Mouse (Mus musculus): ENCODE data around the gene Hnrnpdl. TPM values are rescaled to one million over a fixed set of nuclear protein-coding genes. Genes with fewer than 3 reads are reported as not detected.

Hnrnpdl gene
- polyA plus RNA-seq, 2 experiments: 49.2 to 115 TPM

DNA sequence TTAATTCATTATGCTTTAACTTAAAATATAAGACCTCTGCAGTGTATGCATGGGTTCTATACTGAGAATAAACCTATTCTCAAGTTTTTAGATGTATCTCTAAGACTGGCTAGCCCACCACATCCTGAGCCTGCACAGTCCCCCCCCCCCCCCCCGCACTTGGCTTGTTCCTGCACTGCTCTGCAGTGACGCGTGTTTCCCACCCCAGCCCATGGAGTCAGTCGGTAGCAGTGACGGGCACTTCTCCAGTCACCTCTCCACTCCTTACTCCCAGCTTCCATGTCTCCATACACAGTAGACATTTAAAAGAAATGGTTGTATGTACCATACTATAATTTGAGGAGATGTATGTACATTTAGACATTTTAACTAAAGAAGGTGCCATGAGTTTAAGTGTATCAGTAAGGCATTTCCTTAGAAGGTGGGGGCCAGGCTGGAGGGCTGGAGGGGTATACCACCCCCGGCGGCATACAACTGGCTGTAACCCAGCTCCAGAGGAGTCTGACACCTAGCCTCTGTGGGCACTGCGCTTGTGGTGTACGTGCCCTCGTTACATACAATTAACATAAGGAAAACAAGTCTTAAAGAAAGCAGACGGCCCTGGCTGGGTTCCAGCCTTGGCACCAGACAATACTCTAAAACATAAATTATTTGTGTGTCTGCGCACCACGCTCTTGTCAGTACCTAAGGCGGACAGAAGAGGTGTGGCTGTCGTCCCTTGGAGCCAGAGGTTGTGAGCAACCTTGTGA lies 18.2 kb upstream of the Hnrnpdl start:
- H3K4me2 ChIP-seq (ENCODE audit: low read depth): no peak overlapping the region
- no peak for DNase-seq (ENCODE audit: low read depth in 3 of 3, low spot score in 3 of 3)
- no peak overlapping the region for H3K4me3 ChIP-seq (ENCODE audit: insufficient read depth in 1 of 2, low read depth in 2 of 2, low read length in 2 of 2)
- H3K4me1 ChIP-seq (replicated peaks; ENCODE audit: control insufficient read depth in 2 of 2, insufficient read depth in 2 of 2, low read length in 1 of 2): peaks cover 11 to 16% of the 10 kb centered on the region in 2 experiments
- no peak overlapping the region for H3K27ac ChIP-seq
- no peak for ATAC-seq (ENCODE audit: insufficient read depth)
- H3K36me3 ChIP-seq (replicated peaks; ENCODE audit: control insufficient read depth, insufficient read depth, low read depth): peaks cover 9% of the 10 kb centered on the region
- 79% methylated on average over 14 of the region's 15 CpGs for WGBS (ENCODE audit: insufficient replicate concordance)
- no peaks in the 10 kb centered on the region for H3K9me3 ChIP-seq (ENCODE audit: control insufficient read depth, low read length)
- no peaks in the 10 kb centered on the region for H3K27me3 ChIP-seq (ENCODE audit: control insufficient read depth, insufficient read depth, low read length)
- no peak overlapping the region for H3K9ac ChIP-seq (replicated peaks)
- TF ChIP-seq EP300 (IDR thresholded peaks at IDR 0.05; ENCODE audit: low read depth) (no peak), CTCF (IDR thresholded peaks at IDR 0.05; ENCODE audit: low read depth) (no peak)

DNA sequence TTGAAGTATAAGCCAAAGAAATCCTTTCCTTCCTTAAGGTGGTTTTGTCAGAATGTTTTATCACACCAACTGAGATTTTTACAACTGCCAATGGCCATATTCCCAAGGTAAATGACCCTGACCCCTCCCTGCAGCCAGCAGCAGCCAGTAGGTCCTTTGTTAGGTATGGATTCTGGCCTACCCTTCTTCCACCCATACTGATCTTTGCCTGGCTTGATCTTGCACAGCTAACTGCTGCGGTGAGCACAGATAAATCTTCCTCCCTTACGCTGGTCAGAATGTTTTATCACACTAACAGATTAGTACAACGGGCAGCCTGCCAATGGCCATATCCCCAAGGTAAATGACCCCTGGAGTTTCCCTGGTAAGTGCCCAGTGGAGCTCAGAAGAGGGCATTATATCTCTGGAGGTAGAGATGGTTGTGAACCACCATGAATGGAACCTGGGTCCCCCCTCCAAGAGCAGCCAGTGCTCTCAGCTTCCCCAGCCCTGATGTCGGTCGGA lies 16.5 kb upstream of the Hnrnpdl start:
- DNase-seq (ENCODE audit: low read depth in 3 of 3, low spot score in 3 of 3): no peak
- no peak overlapping the region for H3K9ac ChIP-seq (replicated peaks)
- WGBS (ENCODE audit: insufficient replicate concordance): 49% methylated on average over 5 of the region's 5 CpGs
- H3K9me3 ChIP-seq (ENCODE audit: control insufficient read depth, low read length): no peaks in the 10 kb centered on the region
- ATAC-seq (ENCODE audit: insufficient read depth): no peak
- no peak overlapping the region for H3K4me2 ChIP-seq (ENCODE audit: low read depth)
- no peak overlapping the region for H3K27ac ChIP-seq
- no peak for TF ChIP-seq CTCF (IDR thresholded peaks at IDR 0.05; ENCODE audit: low read depth)
- TF ChIP-seq EP300 (IDR thresholded peaks at IDR 0.05; ENCODE audit: low read depth): no peak
- no peak overlapping the region for H3K4me3 ChIP-seq (ENCODE audit: insufficient read depth in 1 of 2, low read depth in 2 of 2, low read length in 2 of 2)
- no peaks in the 10 kb centered on the region for H3K27me3 ChIP-seq (ENCODE audit: control insufficient read depth, insufficient read depth, low read length)
- peaks cover 11 to 16% of the 10 kb centered on the region in 2 experiments for H3K4me1 ChIP-seq (replicated peaks; ENCODE audit: control insufficient read depth in 2 of 2, insufficient read depth in 2 of 2, low read length in 1 of 2)
- H3K36me3 ChIP-seq (replicated peaks; ENCODE audit: control insufficient read depth, insufficient read depth, low read depth): peaks cover 3% of the 10 kb centered on the region

DNA sequence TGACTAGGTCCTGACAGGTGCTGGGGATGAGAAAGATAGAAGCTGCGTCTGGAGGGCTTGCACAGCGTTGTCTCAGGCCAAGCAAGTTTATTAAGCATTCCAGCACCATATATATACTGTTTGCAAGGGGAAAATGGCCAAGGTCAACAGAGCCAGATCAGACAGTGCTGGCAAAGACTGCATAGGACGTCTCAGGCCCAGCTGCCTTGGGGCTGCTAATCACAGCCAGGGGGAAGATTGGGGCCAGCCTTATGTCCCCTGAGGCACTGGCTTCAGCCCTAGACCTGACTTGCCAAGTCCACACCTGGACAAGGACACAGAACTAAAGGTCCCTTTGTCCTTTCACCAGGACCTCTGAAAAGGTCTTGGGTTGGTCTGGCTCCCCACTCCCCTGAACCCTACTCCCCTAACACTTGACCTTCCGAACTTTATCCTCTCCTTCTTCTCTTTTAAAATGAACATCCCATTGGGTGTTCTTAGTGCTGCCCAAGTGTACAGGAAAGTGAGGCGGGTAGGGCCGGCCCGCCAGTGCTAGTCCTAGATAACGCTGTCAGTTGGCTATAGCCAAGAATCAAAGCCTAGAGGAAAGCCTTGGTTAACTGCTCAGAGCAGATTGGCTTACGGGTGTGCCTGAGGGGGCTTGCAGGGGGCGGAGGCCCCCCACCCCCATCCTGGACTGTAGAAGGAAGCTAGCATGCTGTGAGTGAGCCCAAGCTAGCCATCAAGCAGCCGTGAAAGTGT lies 15.5 kb upstream of the Hnrnpdl start:
- H3K4me1 ChIP-seq (replicated peaks; ENCODE audit: control insufficient read depth in 2 of 2, insufficient read depth in 2 of 2, low read length in 1 of 2): peaks cover 11 to 17% of the 10 kb centered on the region in 2 experiments
- 16% methylated on average over 11 of the region's 11 CpGs for WGBS (ENCODE audit: insufficient replicate concordance)
- no peaks in the 10 kb centered on the region for H3K27me3 ChIP-seq (ENCODE audit: control insufficient read depth, insufficient read depth, low read length)
- H3K4me3 ChIP-seq (ENCODE audit: insufficient read depth in 1 of 2, low read depth in 2 of 2, low read length in 2 of 2): no peak overlapping the region
- DNase-seq (ENCODE audit: low read depth in 3 of 3, low spot score in 3 of 3): no peak
- no peak overlapping the region for H3K9ac ChIP-seq (replicated peaks)
- ATAC-seq (ENCODE audit: insufficient read depth): peak; percentile 72
- H3K4me2 ChIP-seq (ENCODE audit: low read depth): peak overlapping the region; percentile 1; the same call in 1 of the 2 replicates
- no peaks in the 10 kb centered on the region for H3K9me3 ChIP-seq (ENCODE audit: control insufficient read depth, low read length)
- H3K27ac ChIP-seq: no peak overlapping the region
- peaks cover 2% of the 10 kb centered on the region; the same call in 1 of the 2 replicates for H3K36me3 ChIP-seq (replicated peaks; ENCODE audit: control insufficient read depth, insufficient read depth, low read depth)
- TF ChIP-seq CTCF (IDR thresholded peaks at IDR 0.05; ENCODE audit: low read depth) (no peak), EP300 (IDR thresholded peaks at IDR 0.05; ENCODE audit: low read depth) (peak; percentile 78)

DNA sequence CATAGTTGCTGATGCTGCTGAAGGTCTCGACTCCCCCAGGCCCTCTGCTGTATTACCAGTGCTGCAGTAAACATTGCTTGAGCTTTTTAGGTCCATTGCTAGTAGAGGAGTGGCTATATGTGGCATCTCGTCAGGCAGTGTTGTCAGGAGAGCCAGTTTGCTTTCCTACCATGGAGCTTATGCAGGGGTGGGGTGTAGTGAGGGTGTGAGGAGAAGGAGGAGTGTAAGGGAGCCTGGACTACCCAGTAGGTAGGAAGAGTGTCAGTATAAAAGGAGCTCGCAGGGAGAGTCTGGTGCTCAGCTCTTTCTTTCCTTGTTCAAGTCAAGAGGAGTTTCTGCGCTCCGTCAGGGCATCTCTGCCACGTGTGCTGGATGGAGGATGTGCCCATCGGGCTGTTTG lies 13.3 kb upstream of the Hnrnpdl start:
- DNase-seq (ENCODE audit: low read depth in 3 of 3, low spot score in 3 of 3) (no peak), ATAC-seq (ENCODE audit: insufficient read depth) (no peak)
- Histone ChIP-seq H3K4me3 (ENCODE audit: insufficient read depth in 1 of 2, low read depth in 2 of 2, low read length in 2 of 2) (no peak overlapping the region), H3K9me3 (ENCODE audit: control insufficient read depth, low read length) (no peaks in the 10 kb centered on the region), H3K4me2 (ENCODE audit: low read depth) (no peak overlapping the region), H3K27ac (no peak overlapping the region), H3K4me1 (replicated peaks; ENCODE audit: control insufficient read depth in 2 of 2, insufficient read depth in 2 of 2, low read length in 1 of 2) (peaks cover 11 to 20% of the 10 kb centered on the region in 2 experiments), H3K9ac (replicated peaks) (no peak overlapping the region), H3K36me3 (replicated peaks; ENCODE audit: control insufficient read depth, insufficient read depth, low read depth) (no peaks in the 10 kb centered on the region), H3K27me3 (ENCODE audit: control insufficient read depth, insufficient read depth, low read length) (no peaks in the 10 kb centered on the region)
- WGBS (ENCODE audit: insufficient replicate concordance): 81% methylated on average over 7 of the region's 7 CpGs
- no peak for TF ChIP-seq EP300 (IDR thresholded peaks at IDR 0.05; ENCODE audit: low read depth)
- TF ChIP-seq CTCF (IDR thresholded peaks at IDR 0.05; ENCODE audit: low read depth): no peak

DNA sequence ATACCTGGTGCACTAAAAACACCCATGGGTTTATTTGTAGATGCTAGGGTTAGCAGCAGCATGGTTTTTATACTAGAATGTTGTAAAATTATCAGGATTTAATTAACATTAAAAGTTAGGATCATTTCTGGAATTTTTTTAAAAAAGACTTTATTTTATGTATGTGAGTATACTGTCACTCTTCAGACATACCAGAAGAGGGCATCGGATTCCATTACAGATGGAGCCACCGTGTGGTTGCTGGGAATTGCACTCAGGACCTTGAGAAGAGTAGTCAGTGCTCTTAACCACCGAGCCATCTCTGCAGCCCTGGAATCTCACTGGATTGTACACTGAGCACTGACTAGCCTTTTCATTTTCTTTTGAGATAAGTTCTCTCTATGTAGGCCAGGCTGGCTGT lies 10.4 kb upstream of the Hnrnpdl start:
- no peak overlapping the region for H3K4me2 ChIP-seq (ENCODE audit: low read depth)
- DNase-seq (ENCODE audit: low read depth in 3 of 3, low spot score in 3 of 3) (no peak), ATAC-seq (ENCODE audit: insufficient read depth) (no peak)
- no peak overlapping the region for H3K9ac ChIP-seq (replicated peaks)
- H3K9me3 ChIP-seq (ENCODE audit: control insufficient read depth, low read length): no peaks in the 10 kb centered on the region
- no peak overlapping the region for H3K27ac ChIP-seq
- peaks cover 3 to 18% of the 10 kb centered on the region in 2 experiments for H3K4me1 ChIP-seq (replicated peaks; ENCODE audit: control insufficient read depth in 2 of 2, insufficient read depth in 2 of 2, low read length in 1 of 2)
- no peaks in the 10 kb centered on the region for H3K27me3 ChIP-seq (ENCODE audit: control insufficient read depth, insufficient read depth, low read length)
- no peak overlapping the region for H3K4me3 ChIP-seq (ENCODE audit: insufficient read depth in 1 of 2, low read depth in 2 of 2, low read length in 2 of 2)
- no peaks in the 10 kb centered on the region for H3K36me3 ChIP-seq (replicated peaks; ENCODE audit: control insufficient read depth, insufficient read depth, low read depth)
- TF ChIP-seq CTCF (IDR thresholded peaks at IDR 0.05; ENCODE audit: low read depth) (0 out of 2 replicates have a peak, but pooled peaks have one; percentile 16), EP300 (IDR thresholded peaks at IDR 0.05; ENCODE audit: low read depth) (no peak)
- WGBS (ENCODE audit: insufficient replicate concordance): 65% methylated on average over 3 of the region's 3 CpGs

Data from liver, embryonic 14.5 days (tissue).